Mouse (Mus musculus): ENCODE results near the gene Tpbgl. TPM values are rescaled to one million over a fixed set of nuclear protein-coding genes. Genes with fewer than 3 reads are reported as not detected.

Tpbgl gene
- polyA plus RNA-seq, 1 experiment = 5.5 TPM

DNA sequence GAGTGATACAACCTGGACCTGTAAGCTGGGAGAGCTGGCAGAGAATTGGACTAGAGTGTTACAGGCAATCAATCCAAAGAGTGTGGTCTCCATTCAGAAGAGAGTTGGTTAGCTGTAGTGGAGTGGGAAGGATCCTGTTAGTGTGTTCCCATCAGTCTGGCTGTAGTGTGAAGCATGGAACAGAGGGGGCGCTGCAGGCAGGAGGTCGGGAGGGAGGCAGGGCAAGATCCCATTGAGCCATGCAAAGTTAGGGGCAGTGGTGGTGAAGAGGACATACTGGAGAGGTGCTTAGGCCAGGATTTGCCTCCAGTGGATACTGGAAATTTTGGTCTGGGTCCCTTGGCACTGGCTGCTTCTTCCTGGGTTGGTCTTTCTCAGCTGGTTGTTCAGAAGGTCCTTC, 8.6 kb downstream of the Tpbgl start:
- H3K4me3 ChIP-seq (ENCODE audit: extremely low read depth, insufficient read depth, insufficient read length) = no peak overlapping the region
- H3K4me1 ChIP-seq (ENCODE audit: control insufficient read depth, insufficient read depth, insufficient read length) = no peaks in the 10 kb centered on the region
- TF ChIP-seq CTCF (IDR thresholded peaks at IDR 0.05; ENCODE audit: extremely low read depth, insufficient read depth, insufficient read length, insufficient replicate concordance) (no peak), POLR2A (IDR thresholded peaks at IDR 0.05; ENCODE audit: low read depth, low read length) (no peak)
- no peaks in the 10 kb centered on the region for H3K36me3 ChIP-seq (ENCODE audit: control insufficient read depth, insufficient read depth, low read length)
- no peaks in the 10 kb centered on the region for H3K27me3 ChIP-seq (ENCODE audit: control insufficient read depth, insufficient read depth, low read length)
- H3K27ac ChIP-seq (ENCODE audit: insufficient read depth, low read length) = no peak overlapping the region
- 69% methylated on average over 2 of the region's 2 CpGs for WGBS
- no peak for DNase-seq (ENCODE audit: low read depth in 1 of 2, low spot score in 2 of 2)

DNA sequence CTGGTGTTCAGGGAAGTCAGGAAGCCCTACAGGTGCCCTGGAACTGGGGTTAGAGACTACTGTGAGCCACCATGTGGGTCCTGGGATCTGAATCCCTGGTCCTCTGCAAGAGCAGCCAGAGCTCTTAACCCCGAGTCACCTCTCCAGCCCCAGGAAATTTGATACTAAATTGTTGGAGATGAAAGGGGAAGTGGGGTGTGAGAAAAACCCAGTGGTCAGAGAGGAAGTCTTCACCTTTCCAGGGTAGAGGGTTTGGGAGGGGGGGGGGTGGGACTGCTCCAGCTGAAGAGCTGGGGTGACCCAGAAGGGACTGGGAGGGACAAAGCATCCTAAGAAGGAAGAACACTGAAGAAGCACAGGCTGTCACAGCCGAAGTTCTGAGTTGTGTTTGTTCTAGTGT, 19.3 kb downstream of the Tpbgl start:
- no peak for TF ChIP-seq CTCF (IDR thresholded peaks at IDR 0.05; ENCODE audit: extremely low read depth, insufficient read depth, insufficient read length, insufficient replicate concordance)
- TF ChIP-seq POLR2A (IDR thresholded peaks at IDR 0.05; ENCODE audit: low read depth, low read length) = no peak

GRCm38 (mm10) chr7:99606766-99607165, 20.1 kb downstream of the Tpbgl start:
- WGBS = 35% methylated on average over 3 of the region's 3 CpGs
- H3K27ac ChIP-seq (ENCODE audit: insufficient read depth, low read length) = no peak overlapping the region
- no peak for DNase-seq (ENCODE audit: low read depth in 1 of 2, low spot score in 2 of 2)
- 0 out of 2 replicates have a peak, but pooled peaks cover 2% of the 10 kb centered on the region for H3K36me3 ChIP-seq (ENCODE audit: control insufficient read depth, insufficient read depth, low read length)
- TF ChIP-seq POLR2A (IDR thresholded peaks at IDR 0.05; ENCODE audit: low read depth, low read length) = no peak
- TF ChIP-seq CTCF (IDR thresholded peaks at IDR 0.05; ENCODE audit: extremely low read depth, insufficient read depth, insufficient read length, insufficient replicate concordance) = no peak
- H3K4me3 ChIP-seq (ENCODE audit: extremely low read depth, insufficient read depth, insufficient read length) = no peak overlapping the region
- no peaks in the 10 kb centered on the region for H3K27me3 ChIP-seq (ENCODE audit: control insufficient read depth, insufficient read depth, low read length)
- H3K4me1 ChIP-seq (ENCODE audit: control insufficient read depth, insufficient read depth, insufficient read length) = no peaks in the 10 kb centered on the region

More for the DNA sequence above, 19.3 kb downstream of the Tpbgl start:
- H3K27ac ChIP-seq (ENCODE audit: insufficient read depth, low read length) = no peak overlapping the region
- no peaks in the 10 kb centered on the region for H3K36me3 ChIP-seq (ENCODE audit: control insufficient read depth, insufficient read depth, low read length)
- H3K27me3 ChIP-seq (ENCODE audit: control insufficient read depth, insufficient read depth, low read length) = no peaks in the 10 kb centered on the region
- no peak overlapping the region for H3K4me3 ChIP-seq (ENCODE audit: extremely low read depth, insufficient read depth, insufficient read length)
- no peak for DNase-seq (ENCODE audit: low read depth in 1 of 2, low spot score in 2 of 2)
- H3K4me1 ChIP-seq (ENCODE audit: control insufficient read depth, insufficient read depth, insufficient read length) = no peaks in the 10 kb centered on the region
- 23% methylated on average over 2 of the region's 2 CpGs for WGBS

- no peak for DNase-seq (ENCODE audit: low read depth in 1 of 2, low spot score in 2 of 2)
- TF ChIP-seq POLR2A (IDR thresholded peaks at IDR 0.05; ENCODE audit: low read depth, low read length) (no peak), CTCF (IDR thresholded peaks at IDR 0.05; ENCODE audit: extremely low read depth, insufficient read depth, insufficient read length, insufficient replicate concordance) (no peak)
- H3K27ac ChIP-seq (ENCODE audit: insufficient read depth, low read length) = no peak overlapping the region
- no peaks in the 10 kb centered on the region for H3K27me3 ChIP-seq (ENCODE audit: control insufficient read depth, insufficient read depth, low read length)
- no peaks in the 10 kb centered on the region for H3K4me1 ChIP-seq (ENCODE audit: control insufficient read depth, insufficient read depth, insufficient read length)
- 68% methylated on average over 11 of the region's 11 CpGs for WGBS
- H3K4me3 ChIP-seq (ENCODE audit: extremely low read depth, insufficient read depth, insufficient read length) = no peak overlapping the region
- peaks cover 2% of the 10 kb centered on the region; the same call in 1 of the 2 replicates for H3K36me3 ChIP-seq (ENCODE audit: control insufficient read depth, insufficient read depth, low read length)
These were observed 20.6 kb downstream of the Tpbgl start for GRCm38 (mm10) chr7:99606303-99606702.

DNA sequence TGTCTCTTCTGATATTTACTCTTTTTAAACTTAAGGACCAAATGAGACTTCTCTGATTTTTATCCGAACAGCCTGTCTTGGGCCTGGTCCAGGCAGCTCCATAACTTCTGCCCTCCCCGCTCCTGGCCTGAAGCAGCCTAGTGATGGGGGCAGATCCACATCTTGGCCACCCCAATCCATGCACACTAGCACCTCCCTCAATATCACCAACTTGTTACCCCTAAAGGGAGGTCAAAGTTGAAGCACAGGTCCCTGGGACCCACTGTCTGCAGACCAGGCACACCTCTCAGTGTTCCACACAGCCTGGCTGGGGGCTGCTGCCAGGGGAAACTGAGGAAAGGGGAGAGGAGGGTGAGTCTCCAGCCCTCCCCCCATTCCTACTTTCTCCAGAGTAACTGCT, 21.8 kb downstream of the Tpbgl start:
- H3K27ac ChIP-seq (ENCODE audit: insufficient read depth, low read length) = no peak overlapping the region

GRCm38 (mm10) chr7:99603875-99604662, 22.8 kb downstream of the Tpbgl start:
- Histone ChIP-seq H3K27ac (ENCODE audit: insufficient read depth, low read length) (no peak overlapping the region), H3K27me3 (ENCODE audit: control insufficient read depth, insufficient read depth, low read length) (no peaks in the 10 kb centered on the region), H3K4me3 (ENCODE audit: extremely low read depth, insufficient read depth, insufficient read length) (no peak overlapping the region), H3K4me1 (ENCODE audit: control insufficient read depth, insufficient read depth, insufficient read length) (no peaks in the 10 kb centered on the region), H3K36me3 (ENCODE audit: control insufficient read depth, insufficient read depth, low read length) (peaks cover 14% of the 10 kb centered on the region)
- TF ChIP-seq POLR2A (IDR thresholded peaks at IDR 0.05; ENCODE audit: low read depth, low read length) (no peak), CTCF (IDR thresholded peaks at IDR 0.05; ENCODE audit: extremely low read depth, insufficient read depth, insufficient read length, insufficient replicate concordance) (no peak)
- 74% methylated on average over 8 of the region's 8 CpGs for WGBS
- no peak for DNase-seq (ENCODE audit: low read depth in 1 of 2, low spot score in 2 of 2)

More for the DNA sequence above, 21.8 kb downstream of the Tpbgl start:
- 78% methylated on average over 2 of the region's 2 CpGs for WGBS
- DNase-seq (ENCODE audit: low read depth in 1 of 2, low spot score in 2 of 2) = no peak
- no peak overlapping the region for H3K4me3 ChIP-seq (ENCODE audit: extremely low read depth, insufficient read depth, insufficient read length)
- no peaks in the 10 kb centered on the region for H3K27me3 ChIP-seq (ENCODE audit: control insufficient read depth, insufficient read depth, low read length)
- H3K36me3 ChIP-seq (ENCODE audit: control insufficient read depth, insufficient read depth, low read length) = peaks cover 9% of the 10 kb centered on the region
- no peaks in the 10 kb centered on the region for H3K4me1 ChIP-seq (ENCODE audit: control insufficient read depth, insufficient read depth, insufficient read length)
- no peak for TF ChIP-seq CTCF (IDR thresholded peaks at IDR 0.05; ENCODE audit: extremely low read depth, insufficient read depth, insufficient read length, insufficient replicate concordance)
- TF ChIP-seq POLR2A (IDR thresholded peaks at IDR 0.05; ENCODE audit: low read depth, low read length) = no peak

- no peaks in the 10 kb centered on the region for H3K27me3 ChIP-seq (ENCODE audit: control insufficient read depth, insufficient read depth, low read length)
- no peak for TF ChIP-seq POLR2A (IDR thresholded peaks at IDR 0.05; ENCODE audit: low read depth, low read length)
- no peak for TF ChIP-seq CTCF (IDR thresholded peaks at IDR 0.05; ENCODE audit: extremely low read depth, insufficient read depth, insufficient read length, insufficient replicate concordance)
- peaks cover 25% of the 10 kb centered on the region for H3K36me3 ChIP-seq (ENCODE audit: control insufficient read depth, insufficient read depth, low read length)
- H3K4me3 ChIP-seq (ENCODE audit: extremely low read depth, insufficient read depth, insufficient read length) = no peak overlapping the region
- WGBS = 79% methylated on average over 4 of the region's 4 CpGs
- H3K27ac ChIP-seq (ENCODE audit: insufficient read depth, low read length) = no peak overlapping the region
- H3K4me1 ChIP-seq (ENCODE audit: control insufficient read depth, insufficient read depth, insufficient read length) = no peaks in the 10 kb centered on the region
- no peak for DNase-seq (ENCODE audit: low read depth in 1 of 2, low spot score in 2 of 2)
These were observed 28.2 kb downstream of the Tpbgl start for GRCm38 (mm10) chr7:99598722-99599121.
